Mouse (Mus musculus) forebrain, embryonic 12.5 days (tissue): ENCODE measurements around the gene Mme. TPM values are rescaled to one million over a fixed set of nuclear protein-coding genes. Genes with fewer than 3 reads are reported as not detected.

Experiments used
- ATAC-seq: fragments of 200-750 bp; cut with Nextera tagmentation; 2 replicates; pipeline ENCODE4 v1.8.0; 2017; ENCODE audit warnings: moderate TSS enrichment; ENCODE audit not compliant: low FRiP score
- H3K27ac ChIP-seq: fragments of 300-500 bp; sonication (generic); 2 replicates; pipeline ENCODE4 v1.5.1; 2016; ENCODE audit warnings: mild to moderate bottlenecking
- H3K27me3 ChIP-seq: fragments of 300-500 bp; sonication (generic); 2 replicates; pipeline ENCODE4 v1.6.1; 2016; ENCODE audit warnings: mild to moderate bottlenecking
- H3K36me3 ChIP-seq: fragments of 300-500 bp; sonication (generic); replicated peaks from 2 replicates; pipeline ENCODE4 v1.6.1; 2016; ENCODE audit warnings: mild to moderate bottlenecking
- H3K4me1 ChIP-seq: fragments of 300-500 bp; sonication (generic); 2 replicates; pipeline ENCODE4 v1.6.1; 2016
- H3K4me2 ChIP-seq: fragments of 300-500 bp; sonication (generic); 2 replicates; pipeline ENCODE4 v1.6.1; 2016; ENCODE audit warnings: mild to moderate bottlenecking, moderate library complexity
- H3K4me3 ChIP-seq: fragments of 300-500 bp; sonication (generic); replicated peaks from 2 replicates; pipeline ENCODE4 v1.5.1; 2016; ENCODE audit warnings: mild to moderate bottlenecking
- H3K9ac ChIP-seq: fragments of 300-500 bp; sonication (generic); 2 replicates; pipeline ENCODE4 v1.6.1; 2016; ENCODE audit warnings: mild to moderate bottlenecking
- H3K9me3 ChIP-seq: fragments of 300-500 bp; sonication (generic); 2 replicates; pipeline ENCODE4 v1.6.1; 2016
- WGBS: fragments of 180-500 bp; shearing (Covaris S2); methylation state at CpG from one replicate; pipeline ENCODE4 v1.1.7; 2016; 5-methylcytosine and 5-hydroxymethylcytosine counted together
- polyA plus RNA-seq: library from polyadenylated mRNA; unstranded; fragments of >200 nt; fragmentation: Nextera tagmentation; extraction: Ambion mirVana; gene quantifications from 2 replicates; pipeline ENCODE4 v1.2.1, GENCODE M21; 2016

The Mme gene
- polyA plus RNA-seq, result 9.0 and 9.7 TPM in 2 replicates

- H3K27ac ChIP-seq, result no peak within 1 kb of the TSS
- no peak within 1 kb of the TSS for H3K9ac ChIP-seq
- ATAC-seq, result no peak
- H3K4me1 ChIP-seq, result no peaks in the 10 kb centered on the region; the same call in 1 of the 2 replicates
- H3K36me3 ChIP-seq, result no peaks in the 10 kb centered on the region
- H3K4me2 ChIP-seq, result no peak within 1 kb of the TSS
- no peak within 1 kb of the TSS for H3K4me3 ChIP-seq
- WGBS, result 88% methylated on average over 7 of the region's 7 CpGs
- no peaks in the 10 kb centered on the region for H3K9me3 ChIP-seq
- H3K27me3 ChIP-seq, result no peaks in the 10 kb centered on the region
Measured at GRCm38 (mm10) chr3:63241099-63241587, at the start of gene Mme. Mme (plus strand) TSS chr3:63241537.

GRCm38 (mm10) chr3:63196565-63196964, 44.8 kb upstream of the Mme start:
- H3K9me3 ChIP-seq, result no peaks in the 10 kb centered on the region
- no peak overlapping the region for H3K27ac ChIP-seq
- no peak for ATAC-seq
- no peaks in the 10 kb centered on the region for H3K36me3 ChIP-seq
- no peak overlapping the region for H3K9ac ChIP-seq
- H3K4me3 ChIP-seq, result no peak overlapping the region
- WGBS, result 93% methylated on average over 3 of the region's 3 CpGs
- no peak overlapping the region for H3K4me2 ChIP-seq
- H3K27me3 ChIP-seq, result no peaks in the 10 kb centered on the region
- no peaks in the 10 kb centered on the region for H3K4me1 ChIP-seq

DNA sequence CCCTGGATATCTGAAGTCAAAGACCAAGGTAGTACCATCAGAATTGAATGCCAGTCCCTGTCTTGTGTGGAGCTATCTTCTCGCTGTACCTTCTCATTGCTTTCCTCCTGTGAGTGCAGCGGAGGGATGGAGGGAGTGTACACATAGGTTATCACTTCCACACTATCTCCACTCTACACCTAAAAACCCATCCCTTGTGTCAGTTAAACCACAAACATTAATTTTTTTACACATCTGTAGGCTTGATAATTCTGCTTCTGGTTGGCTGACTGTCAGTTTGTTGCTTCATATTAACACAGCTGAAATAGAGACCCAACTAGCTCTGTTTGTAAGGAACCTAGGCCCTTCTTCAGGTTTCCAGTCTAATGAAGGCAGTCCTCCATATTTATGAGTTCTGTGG, 43.3 kb upstream of the Mme start:
- Histone ChIP-seq H3K4me3 (no peak overlapping the region), H3K36me3 (no peaks in the 10 kb centered on the region), H3K27ac (no peak overlapping the region), H3K9me3 (no peaks in the 10 kb centered on the region), H3K27me3 (no peaks in the 10 kb centered on the region), H3K4me2 (no peak overlapping the region), H3K4me1 (no peaks in the 10 kb centered on the region), H3K9ac (no peak overlapping the region)
- ATAC-seq, result no peak
- WGBS, result 93% methylated on average over 2 of the region's 2 CpGs

DNA sequence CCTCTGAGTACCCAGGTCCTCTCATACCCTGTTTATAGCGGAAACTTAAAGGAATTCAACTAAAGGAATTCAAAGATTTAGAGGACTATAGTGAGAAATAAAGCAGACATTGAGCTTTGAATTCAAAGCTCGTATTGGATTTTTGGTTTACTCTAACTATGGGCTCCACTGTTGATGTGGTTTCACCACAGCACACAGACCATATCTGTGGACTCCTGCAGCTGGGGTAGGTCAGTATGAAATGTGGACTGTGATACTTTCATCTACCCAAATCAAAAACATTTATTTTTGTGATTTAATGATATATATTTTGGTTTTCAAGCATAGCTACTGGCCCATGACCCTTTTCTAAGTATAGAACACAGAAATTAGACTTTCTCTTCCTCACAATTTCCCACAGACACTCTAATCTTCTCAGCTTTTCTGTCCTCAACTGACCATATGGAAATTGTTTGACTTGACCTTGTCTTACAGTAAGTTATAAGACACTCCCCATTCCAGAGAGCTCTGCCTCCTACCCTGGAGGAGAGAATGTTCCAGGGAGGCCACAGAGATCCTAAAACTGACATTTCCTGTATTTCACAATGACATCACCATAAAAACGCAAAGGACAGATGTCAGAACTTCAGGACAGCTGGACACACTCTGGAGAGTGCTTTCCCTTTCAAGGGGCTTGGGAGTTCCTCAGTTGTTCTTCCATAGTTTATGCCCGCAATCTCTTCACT, 19.3 kb upstream of the Mme start:
- no peak for ATAC-seq
- Histone ChIP-seq H3K9ac (no peak overlapping the region), H3K4me3 (no peak overlapping the region), H3K4me1 (peaks cover 4% of the 10 kb centered on the region; the same call in 1 of the 2 replicates), H3K36me3 (no peaks in the 10 kb centered on the region), H3K4me2 (no peak overlapping the region), H3K9me3 (no peaks in the 10 kb centered on the region), H3K27ac (no peak overlapping the region), H3K27me3 (no peaks in the 10 kb centered on the region)
- 85% methylated on average over 4 of the region's 4 CpGs for WGBS

GRCm38 (mm10) chr3:63223676-63224075, 17.7 kb upstream of the Mme start:
- H3K9ac ChIP-seq, result no peak overlapping the region
- 17% methylated on average over 1 of the region's 1 CpGs for WGBS
- H3K4me3 ChIP-seq, result no peak overlapping the region
- peaks cover 4% of the 10 kb centered on the region; the same call in 1 of the 2 replicates for H3K4me1 ChIP-seq
- ATAC-seq, result no peak
- H3K4me2 ChIP-seq, result no peak overlapping the region
- H3K36me3 ChIP-seq, result no peaks in the 10 kb centered on the region
- no peak overlapping the region for H3K27ac ChIP-seq
- no peaks in the 10 kb centered on the region for H3K9me3 ChIP-seq
- no peaks in the 10 kb centered on the region for H3K27me3 ChIP-seq

DNA sequence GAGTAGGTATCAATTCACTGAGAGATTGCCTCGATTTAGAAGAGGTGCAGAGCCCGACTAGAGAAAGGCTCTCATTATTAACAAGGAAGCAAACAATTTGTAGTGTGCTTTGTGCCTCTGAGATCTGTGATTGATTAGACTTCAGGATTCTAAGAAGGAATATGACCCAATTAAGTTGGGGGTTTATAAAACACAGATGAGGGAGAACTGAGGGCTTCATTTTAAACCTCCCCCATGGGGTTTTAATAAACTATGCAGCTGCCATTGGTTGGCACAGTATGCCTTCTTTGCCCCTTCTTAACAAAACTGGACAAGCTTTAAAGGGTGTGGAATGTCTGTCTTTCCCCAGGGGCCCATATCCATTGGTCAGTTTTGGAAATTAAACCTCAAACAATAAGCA, 5.4 kb upstream of the Mme start:
- no peaks in the 10 kb centered on the region for H3K36me3 ChIP-seq
- ATAC-seq, result no peak
- WGBS, result 10% methylated on average over 2 of the region's 2 CpGs

DNA sequence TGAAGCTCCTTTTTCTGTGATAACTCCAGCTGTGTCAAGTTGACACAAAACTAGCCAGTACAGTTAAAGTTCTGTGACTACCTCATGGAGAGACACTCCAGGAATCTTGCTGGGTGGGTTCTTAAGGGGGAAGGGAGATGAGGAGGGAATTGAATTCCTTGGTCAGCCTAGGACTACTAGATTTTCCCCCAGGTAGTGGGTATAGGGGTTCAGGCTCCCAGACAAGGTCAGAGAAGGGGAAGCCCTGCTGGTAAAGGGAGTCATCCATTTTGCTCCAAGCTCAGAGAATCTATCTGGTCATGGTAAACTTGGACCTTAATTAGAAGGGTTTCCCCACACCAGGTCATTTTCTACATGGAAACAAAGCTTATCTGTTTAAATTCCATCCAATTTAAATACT, 2.4 kb downstream of the Mme start:
- H3K4me3 ChIP-seq, result no peak overlapping the region
- no peaks in the 10 kb centered on the region for H3K27me3 ChIP-seq
- H3K4me1 ChIP-seq, result no peaks in the 10 kb centered on the region
- H3K9ac ChIP-seq, result no peak overlapping the region
- H3K9me3 ChIP-seq, result no peaks in the 10 kb centered on the region
- H3K27ac ChIP-seq, result no peak overlapping the region
- no peak for ATAC-seq
- no peaks in the 10 kb centered on the region for H3K36me3 ChIP-seq
- H3K4me2 ChIP-seq, result no peak overlapping the region

More for the DNA sequence above, 5.4 kb upstream of the Mme start:
- Histone ChIP-seq H3K9me3 (no peaks in the 10 kb centered on the region), H3K4me2 (no peak overlapping the region), H3K27ac (no peak overlapping the region), H3K27me3 (no peaks in the 10 kb centered on the region), H3K4me3 (no peak overlapping the region), H3K4me1 (no peaks in the 10 kb centered on the region; the same call in 1 of the 2 replicates), H3K9ac (no peak overlapping the region)

GRCm38 (mm10) chr3:63272091-63272490, 30.8 kb downstream of the Mme start:
- WGBS, result 92% methylated on average over 2 of the region's 2 CpGs
- H3K27me3 ChIP-seq, result no peaks in the 10 kb centered on the region
- no peaks in the 10 kb centered on the region for H3K36me3 ChIP-seq
- no peaks in the 10 kb centered on the region for H3K4me1 ChIP-seq
- no peak overlapping the region for H3K27ac ChIP-seq
- ATAC-seq, result peak; percentile 46; the same call in 1 of the 2 replicates
- no peaks in the 10 kb centered on the region for H3K9me3 ChIP-seq
- no peak overlapping the region for H3K4me3 ChIP-seq
- no peak overlapping the region for H3K4me2 ChIP-seq
- H3K9ac ChIP-seq, result no peak overlapping the region

DNA sequence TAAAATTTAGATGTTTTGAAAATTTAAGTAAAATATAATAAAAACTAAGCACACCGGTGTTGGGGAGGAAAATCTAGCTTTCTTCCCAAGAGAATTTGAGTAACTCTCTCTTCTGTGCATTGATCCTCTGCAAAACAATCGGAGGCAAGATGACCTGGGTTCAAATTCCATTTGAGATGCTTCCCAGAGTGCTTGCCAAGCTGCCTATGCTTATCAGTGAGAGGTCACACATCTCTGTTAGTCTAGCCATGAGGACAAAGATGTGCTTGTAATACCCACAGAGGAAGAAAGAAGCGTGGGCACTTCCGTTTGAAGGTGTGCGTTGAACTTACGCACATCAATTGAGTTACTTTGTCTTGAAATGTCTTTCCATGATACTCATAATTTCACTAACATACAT, 53.0 kb downstream of the Mme start:
- 86% methylated on average over 6 of the region's 6 CpGs for WGBS

GRCm38 (mm10) chr3:63294791-63295190, 53.5 kb downstream of the Mme start:
- H3K4me3 ChIP-seq, result peak overlapping the region; percentile 72
- no peak for ATAC-seq
- H3K9ac ChIP-seq, result no peak overlapping the region
- WGBS, result 34% methylated on average over 4 of the region's 4 CpGs
- no peak overlapping the region for H3K27ac ChIP-seq
- peaks cover 18% of the 10 kb centered on the region for H3K27me3 ChIP-seq
- peak overlapping the region; percentile 99 for H3K4me2 ChIP-seq
- H3K4me1 ChIP-seq, result peaks cover 6% of the 10 kb centered on the region
- H3K36me3 ChIP-seq, result no peaks in the 10 kb centered on the region
- no peaks in the 10 kb centered on the region for H3K9me3 ChIP-seq

More for the DNA sequence above, 53.0 kb downstream of the Mme start:
- no peak overlapping the region for H3K4me3 ChIP-seq
- peaks cover 18% of the 10 kb centered on the region for H3K27me3 ChIP-seq
- H3K27ac ChIP-seq, result no peak overlapping the region
- ATAC-seq, result no peak
- no peak overlapping the region for H3K9ac ChIP-seq
- H3K36me3 ChIP-seq, result no peaks in the 10 kb centered on the region
- no peak overlapping the region for H3K4me2 ChIP-seq
- H3K9me3 ChIP-seq, result no peaks in the 10 kb centered on the region
- peaks cover 6% of the 10 kb centered on the region for H3K4me1 ChIP-seq

DNA sequence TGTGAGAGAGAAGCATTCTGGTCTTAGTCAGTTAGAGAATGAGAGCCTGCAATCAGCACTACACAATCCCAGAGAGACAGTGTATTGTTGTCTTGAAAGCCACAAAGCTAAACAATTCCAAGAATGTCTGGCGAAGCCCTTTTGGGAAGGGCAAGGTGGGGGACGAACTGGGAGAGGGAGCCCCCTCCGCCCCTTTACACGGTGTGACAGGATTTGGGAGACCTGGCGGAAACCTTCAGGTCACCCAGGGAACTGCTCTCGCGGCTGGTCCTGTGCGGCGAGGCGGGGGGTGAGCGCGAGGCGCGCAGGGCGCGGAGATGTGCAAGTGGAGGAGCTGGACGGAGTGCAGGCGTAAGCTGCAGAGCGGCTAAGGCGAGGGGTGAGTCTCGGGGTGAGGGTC, 53.9 kb downstream of the Mme start:
- peaks cover 6% of the 10 kb centered on the region for H3K4me1 ChIP-seq
- H3K4me2 ChIP-seq, result peak overlapping the region; percentile 99
- 0% methylated on average over 21 of the region's 21 CpGs for WGBS
- H3K4me3 ChIP-seq, result peak overlapping the region; percentile 72
- H3K27me3 ChIP-seq, result peaks cover 18% of the 10 kb centered on the region
- H3K27ac ChIP-seq, result no peak overlapping the region
- ATAC-seq, result peak; percentile 89
- H3K9ac ChIP-seq, result peak overlapping the region; percentile 61
- no peaks in the 10 kb centered on the region for H3K36me3 ChIP-seq
- H3K9me3 ChIP-seq, result no peaks in the 10 kb centered on the region

DNA sequence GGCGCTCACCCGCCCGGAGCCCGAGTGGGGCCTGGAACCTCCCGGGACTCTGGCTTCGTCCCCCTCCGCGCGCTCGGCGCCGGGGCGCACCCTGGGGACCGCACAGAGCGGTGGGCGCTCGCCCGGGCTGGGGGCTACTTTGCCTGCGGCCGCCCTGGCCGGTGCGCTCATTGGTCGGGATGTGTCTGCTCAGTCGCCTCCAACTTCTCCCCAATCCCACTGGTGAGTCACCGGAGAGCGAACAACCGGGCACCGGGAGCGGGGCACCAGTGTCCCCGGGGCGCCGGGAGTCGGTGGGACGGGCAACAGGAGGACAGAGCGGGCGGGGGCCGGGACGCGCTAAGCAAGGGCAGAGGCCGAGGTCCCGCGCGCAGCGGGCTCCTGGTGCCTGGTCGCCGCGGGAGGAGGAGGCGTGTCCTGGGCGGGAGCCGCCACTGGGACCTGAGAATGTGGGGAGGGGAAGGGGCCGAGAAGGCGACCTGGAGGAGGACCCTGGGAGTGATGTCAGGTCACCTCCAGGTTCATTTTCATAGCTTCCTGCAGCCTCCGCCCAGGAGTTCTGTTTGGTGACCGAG, 54.4 kb downstream of the Mme start:
- Histone ChIP-seq H3K27ac (peak overlapping the region; percentile 59; the same call in 1 of the 2 replicates), H3K4me2 (peak overlapping the region; percentile 99), H3K36me3 (no peaks in the 10 kb centered on the region), H3K9me3 (no peaks in the 10 kb centered on the region), H3K9ac (peak overlapping the region; percentile 61), H3K4me3 (peak overlapping the region; percentile 72), H3K27me3 (peaks cover 18% of the 10 kb centered on the region), H3K4me1 (peaks cover 6% of the 10 kb centered on the region)
- ATAC-seq, result peak; percentile 88
- 1% methylated on average over 52 of the region's 54 CpGs for WGBS

- H3K36me3 ChIP-seq, result no peaks in the 10 kb centered on the region
- H3K27me3 ChIP-seq, result peaks cover 18% of the 10 kb centered on the region
- H3K27ac ChIP-seq, result no peak overlapping the region
- H3K4me1 ChIP-seq, result peaks cover 6% of the 10 kb centered on the region
- H3K4me2 ChIP-seq, result peak overlapping the region; percentile 99
- H3K4me3 ChIP-seq, result peak overlapping the region; percentile 72
- WGBS, result 11% methylated on average over 12 of the region's 12 CpGs
- no peak overlapping the region for H3K9ac ChIP-seq
- ATAC-seq, result no peak
- no peaks in the 10 kb centered on the region for H3K9me3 ChIP-seq
Measured at GRCm38 (mm10) chr3:63296411-63296810, 55.1 kb downstream of the Mme start.
